Mouse (Mus musculus) urinary bladder, postnatal 10 days (tissue): ENCODE results near the gene Cdadc1.

Experiments
- DNase-seq: peaks from one replicate; pipeline ENCODE4 v3.0.0; 2022; ENCODE audit warnings: low spot score

The Cdadc1 gene

DNA sequence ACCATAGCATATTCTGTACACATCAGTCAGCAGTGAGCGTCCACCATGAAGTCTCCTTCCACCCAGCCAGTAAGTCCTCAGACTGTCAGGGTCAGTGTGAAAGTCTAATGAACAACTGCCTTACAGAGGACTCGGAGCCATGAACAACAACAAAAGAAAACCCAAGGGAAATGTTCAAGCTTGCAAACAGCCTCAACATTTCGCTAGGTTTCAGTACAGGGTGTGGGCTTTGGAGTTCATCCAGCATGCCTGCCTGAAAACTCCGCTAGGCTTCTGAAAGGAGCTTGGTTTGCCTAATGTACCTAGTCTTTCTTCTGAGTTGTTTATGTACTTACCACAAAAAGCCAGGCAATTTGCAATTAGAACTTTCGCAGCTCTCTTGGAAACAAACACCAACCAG lies 53.8 kb downstream of the Cdadc1 start:
- DNase-seq: no peak

DNA sequence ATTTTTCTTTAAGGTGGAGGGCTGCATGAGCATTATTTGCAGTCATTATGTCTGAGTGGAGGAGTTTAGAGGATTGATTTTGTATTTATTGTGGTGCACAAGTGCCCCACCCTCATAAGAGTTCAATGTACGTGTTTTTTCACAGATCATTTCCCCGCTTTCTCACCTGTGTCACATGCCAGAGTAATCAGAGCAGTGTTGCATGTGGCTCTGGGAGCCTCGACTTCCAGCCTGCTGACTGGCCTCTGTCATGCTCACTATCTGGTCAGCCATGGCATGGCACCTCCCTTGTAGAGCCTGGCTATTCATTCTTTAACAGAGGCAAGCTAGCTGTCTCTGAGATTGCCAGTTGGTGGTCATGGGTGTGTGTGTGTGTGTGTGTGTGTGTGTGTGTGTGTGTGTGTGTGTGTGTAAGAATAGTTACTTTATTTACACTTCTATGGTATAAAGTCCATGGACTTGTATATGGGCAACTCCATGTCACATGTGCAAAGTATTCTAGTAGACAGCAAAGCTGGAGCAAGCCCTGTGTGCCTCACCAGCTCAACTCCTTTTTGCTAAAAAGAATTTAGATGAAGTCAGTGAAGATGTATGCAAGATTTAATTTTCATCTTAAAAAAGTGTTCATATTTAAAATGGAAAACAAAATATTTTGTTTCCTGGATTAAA lies 54.5 kb downstream of the Cdadc1 start:
- DNase-seq: no peak

DNA sequence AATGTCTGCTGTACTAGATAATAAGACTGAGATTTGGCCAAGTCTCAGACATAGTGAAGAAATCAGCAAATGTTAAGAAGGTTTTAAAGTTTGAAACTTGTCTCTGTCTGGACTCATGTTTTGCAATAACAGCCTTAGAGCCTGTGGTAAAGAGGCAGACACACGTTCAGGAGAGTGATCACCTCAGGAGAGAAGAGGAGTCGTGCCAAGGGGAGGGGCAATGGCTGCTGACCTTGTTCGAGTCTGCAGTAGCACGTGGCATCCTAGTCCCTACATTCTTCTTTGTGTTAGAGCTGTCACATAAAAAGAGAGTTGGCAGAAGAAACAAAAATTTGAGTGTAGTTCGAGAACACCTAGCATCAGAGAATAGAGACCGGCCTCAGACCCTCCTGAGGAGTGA lies 57.0 kb downstream of the Cdadc1 start:
- no peak for DNase-seq

DNA sequence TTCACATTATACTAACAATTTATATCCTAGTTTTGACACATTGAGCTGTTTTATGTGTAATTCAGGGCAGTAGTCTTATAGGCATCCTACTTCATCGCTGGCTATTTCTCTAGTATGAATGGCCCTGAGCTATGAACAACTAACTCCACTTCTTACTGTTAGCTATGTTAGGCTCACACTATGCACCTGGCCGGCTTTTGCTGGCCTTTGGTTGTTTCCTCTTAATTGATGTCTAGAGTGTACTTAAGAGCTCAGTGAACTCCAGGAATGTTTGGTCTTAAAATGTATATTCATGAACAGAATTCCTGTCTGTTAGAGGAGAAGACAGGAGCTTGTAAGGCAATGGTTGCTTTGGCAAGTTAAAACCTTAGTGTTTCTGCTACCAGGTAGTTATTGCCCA lies 57.5 kb downstream of the Cdadc1 start:
- DNase-seq: no peak

DNA sequence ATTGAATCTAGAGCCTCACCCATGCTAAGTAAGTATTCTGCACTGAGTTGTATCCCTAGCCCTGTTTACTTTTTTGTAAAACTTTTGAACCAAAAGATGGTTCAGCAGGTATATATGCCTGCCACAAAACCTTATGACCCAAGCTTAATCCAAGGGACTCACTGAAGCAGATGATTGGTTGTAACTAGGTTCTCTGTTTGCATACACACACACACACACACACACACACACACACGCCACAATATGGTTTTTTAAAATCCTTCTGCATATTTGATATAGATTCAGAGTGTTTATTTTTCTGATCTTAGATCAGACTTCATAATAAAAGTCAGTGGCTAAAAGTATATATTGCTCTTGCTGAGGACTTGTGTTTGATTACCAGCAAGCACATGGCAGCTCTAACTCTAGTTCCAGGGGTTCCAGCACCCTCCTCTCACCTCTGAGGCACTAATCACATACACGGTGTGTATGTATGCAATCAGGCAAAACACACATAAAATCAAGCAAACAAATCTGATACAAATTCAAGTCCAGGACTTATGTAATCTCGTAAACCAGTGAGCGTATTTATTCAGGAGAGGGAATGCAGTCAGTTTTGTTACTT lies 59.8 kb downstream of the Cdadc1 start:
- no peak for DNase-seq

DNA sequence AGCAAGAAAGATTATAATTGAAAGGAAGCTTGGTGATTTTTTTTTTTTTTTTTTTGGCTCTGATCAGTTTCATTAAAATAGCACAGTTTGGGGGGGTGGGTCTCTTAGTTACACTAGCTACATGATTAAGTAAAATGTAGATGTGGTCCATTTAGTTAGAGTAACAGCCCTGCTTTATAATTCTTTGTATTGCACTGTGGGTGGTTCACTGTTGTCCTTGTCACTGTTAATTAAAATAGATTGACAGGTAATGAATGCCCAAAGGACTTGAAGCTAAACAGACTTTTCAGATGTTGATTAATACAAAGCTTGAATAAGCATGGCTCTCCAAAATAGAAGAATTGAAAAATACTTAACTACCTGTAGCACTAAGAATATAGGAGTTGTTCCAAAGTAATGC lies 63.9 kb downstream of the Cdadc1 start:
- DNase-seq: no peak

DNA sequence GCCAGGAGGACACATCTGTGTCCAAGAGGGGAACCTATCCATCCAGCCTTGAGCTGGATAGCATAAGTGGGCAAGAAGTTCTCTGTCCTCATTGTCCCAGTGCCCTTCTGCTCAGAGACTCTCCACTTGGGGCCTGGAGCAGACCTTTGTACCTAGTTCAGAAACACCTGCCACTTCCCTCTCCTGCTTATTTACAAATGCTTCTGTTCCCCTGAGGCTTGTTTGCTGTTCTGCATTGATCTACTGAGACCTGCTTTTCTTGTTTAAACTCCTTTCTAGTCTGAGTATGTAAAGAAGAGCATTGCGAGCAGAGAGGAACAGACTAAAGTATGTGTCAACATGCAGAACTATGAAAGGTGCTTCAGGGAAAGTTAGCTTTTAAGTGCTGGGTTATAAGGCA lies 64.8 kb downstream of the Cdadc1 start:
- no peak for DNase-seq

DNA sequence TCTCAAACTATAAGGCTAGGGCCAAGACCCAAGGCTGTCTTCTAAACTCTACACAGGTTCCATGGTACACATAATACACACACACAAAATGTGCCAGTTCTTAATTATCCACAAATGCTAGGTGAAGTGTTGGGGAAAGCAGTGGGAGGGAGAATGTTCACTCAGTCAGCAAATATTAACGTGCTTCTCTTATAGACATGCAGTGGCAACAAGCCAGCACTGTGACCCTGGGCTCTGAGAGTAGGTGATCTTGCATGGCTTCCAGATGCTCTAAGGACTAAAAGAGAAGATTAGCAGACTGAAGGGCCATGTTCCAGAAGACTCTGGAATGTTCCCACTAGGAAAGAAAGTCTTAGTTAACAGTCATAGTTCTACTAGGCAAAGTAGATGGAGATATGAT lies 67.0 kb downstream of the Cdadc1 start:
- no peak for DNase-seq

DNA sequence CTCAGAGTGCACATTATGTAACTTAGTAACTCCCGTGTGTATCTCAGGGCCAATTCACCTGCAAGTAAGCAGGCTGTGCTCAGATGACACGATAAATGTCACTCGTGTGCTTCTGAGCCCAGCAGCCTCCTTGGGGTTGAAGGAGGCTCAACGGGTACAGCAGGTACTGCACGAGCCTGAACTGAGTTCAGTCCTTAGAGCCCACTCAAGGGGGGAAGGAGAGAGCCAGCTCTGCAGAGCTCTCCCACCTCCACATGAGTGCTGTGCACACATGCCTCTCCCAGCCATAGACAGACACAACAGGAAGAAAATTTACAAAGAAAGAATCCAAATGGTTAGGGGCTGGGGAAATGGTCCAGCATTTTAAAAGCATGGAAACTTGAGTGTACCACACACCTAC lies 71.9 kb downstream of the Cdadc1 start:
- DNase-seq: no peak

DNA sequence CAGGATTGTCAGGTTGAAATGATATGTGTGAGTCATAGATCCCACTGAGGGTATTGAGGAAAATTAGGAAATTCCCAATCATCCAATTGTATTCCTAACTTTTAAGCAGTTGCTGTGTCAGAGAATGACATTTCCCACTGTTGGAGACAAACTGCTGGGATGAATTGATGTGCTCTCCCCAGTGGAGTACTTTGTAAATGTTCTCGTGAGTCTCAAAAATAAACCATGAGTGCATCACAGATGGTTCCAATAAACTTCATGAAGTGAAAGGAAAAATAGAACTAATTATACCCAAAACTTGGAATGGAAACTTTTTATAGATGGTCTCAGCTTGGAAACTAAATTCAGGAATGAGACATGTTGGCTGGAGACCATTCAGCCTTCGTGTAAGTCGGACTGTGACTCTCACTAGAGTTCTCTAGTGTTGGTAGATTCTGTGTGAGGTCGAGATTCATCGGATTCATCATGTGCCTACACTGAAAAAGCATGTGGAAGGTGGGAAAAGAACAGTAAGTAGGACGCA lies 83.8 kb downstream of the Cdadc1 start:
- DNase-seq: no peak
